Mouse (Mus musculus): ENCODE results near the gene Spic. TPM values are rescaled to one million over a fixed set of nuclear protein-coding genes. Genes with fewer than 3 reads are reported as not detected.
"Not testable (repeated sequence)": the region's sequence is repeated elsewhere in the genome, so short reads cannot be mapped to it uniquely, and the experiment has no call there.

The Spic gene
- polyA plus RNA-seq, 1 experiment from 2014 or later = 0.28 TPM

- Histone ChIP-seq H3K27ac (ENCODE audit: poor library complexity, severe bottlenecking) (no peak overlapping the region), H3K9ac (no peak overlapping the region), H3K9me3 (replicated peaks) (no peaks in the 10 kb centered on the region), H3K36me3 (no peaks in the 10 kb centered on the region), H3K4me1 (replicated peaks) (no peaks in the 10 kb centered on the region), H3K4me2 (no peak overlapping the region), H3K27me3 (replicated peaks) (0 out of 2 replicates have a peak, but pooled peaks cover 4% of the 10 kb centered on the region), H3K4me3 (no peak overlapping the region)
- 85% methylated on average over 6 of the region's 6 CpGs for WGBS
- no peak for ATAC-seq (ENCODE audit: insufficient number of reproducible peaks, low FRiP score)
Observed at GRCm38 (mm10) chr10:88715621-88716020, 30.8 kb upstream of the Spic start.

DNA sequence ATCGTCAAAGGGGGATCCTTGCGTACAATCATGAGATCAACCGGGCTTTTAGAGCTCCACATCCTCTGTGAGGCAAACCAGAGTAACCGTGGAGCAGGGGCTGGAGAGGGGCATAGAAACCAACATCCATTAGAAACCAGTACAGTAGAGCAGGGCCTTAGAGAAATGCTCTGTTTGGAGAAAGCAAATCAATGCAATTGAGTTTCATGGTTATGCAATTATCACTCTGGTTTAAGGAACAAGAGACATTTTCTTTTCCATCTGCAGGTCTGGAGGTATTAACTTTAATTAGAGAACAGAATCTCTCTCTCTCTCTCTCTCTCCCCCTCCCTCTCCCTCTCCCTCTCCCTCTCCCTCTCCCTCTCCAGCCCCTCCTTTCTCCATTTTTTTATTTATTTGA, 29.9 kb upstream of the Spic start:
- Histone ChIP-seq H3K9me3 (replicated peaks) (no peaks in the 10 kb centered on the region), H3K4me2 (no peak overlapping the region), H3K36me3 (no peaks in the 10 kb centered on the region), H3K9ac (no peak overlapping the region), H3K4me1 (replicated peaks) (no peaks in the 10 kb centered on the region), H3K4me3 (no peak overlapping the region), H3K27ac (ENCODE audit: poor library complexity, severe bottlenecking) (no peak overlapping the region), H3K27me3 (replicated peaks) (0 out of 2 replicates have a peak, but pooled peaks cover 4% of the 10 kb centered on the region)
- WGBS = 76% methylated on average over 4 of the region's 4 CpGs
- ATAC-seq (ENCODE audit: insufficient number of reproducible peaks, low FRiP score) = no peak

- H3K36me3 ChIP-seq = no peaks in the 10 kb centered on the region
- H3K9me3 ChIP-seq (replicated peaks) = no peaks in the 10 kb centered on the region
- H3K4me1 ChIP-seq (replicated peaks) = no peaks in the 10 kb centered on the region
- no peak overlapping the region for H3K27ac ChIP-seq (ENCODE audit: poor library complexity, severe bottlenecking)
- H3K4me3 ChIP-seq = no peak overlapping the region
- H3K4me2 ChIP-seq = no peak overlapping the region
- 0 out of 2 replicates have a peak, but pooled peaks cover under 1% of the 10 kb centered on the region for H3K27me3 ChIP-seq (replicated peaks)
- ATAC-seq (ENCODE audit: insufficient number of reproducible peaks, low FRiP score) = no peak
- 71% methylated on average over 6 of the region's 6 CpGs for WGBS
- H3K9ac ChIP-seq = no peak overlapping the region
Observed at GRCm38 (mm10) chr10:88712359-88712758, 27.5 kb upstream of the Spic start.

GRCm38 (mm10) chr10:88708671-88709523, 24.1 kb upstream of the Spic start:
- Histone ChIP-seq H3K4me3 (no peak overlapping the region), H3K36me3 (no peaks in the 10 kb centered on the region), H3K27ac (ENCODE audit: poor library complexity, severe bottlenecking) (no peak overlapping the region), H3K4me1 (replicated peaks) (no peaks in the 10 kb centered on the region), H3K4me2 (no peak overlapping the region), H3K9me3 (replicated peaks) (0 out of 2 replicates have a peak, but pooled peaks cover 5% of the 10 kb centered on the region), H3K9ac (no peak overlapping the region), H3K27me3 (replicated peaks) (no peaks in the 10 kb centered on the region)
- ATAC-seq (ENCODE audit: insufficient number of reproducible peaks, low FRiP score) = no peak
- WGBS = 56% methylated on average over 10 of the region's 10 CpGs

- H3K9me3 ChIP-seq (replicated peaks) = 0 out of 2 replicates have a peak, but pooled peaks cover 5% of the 10 kb centered on the region
- no peak for ATAC-seq (ENCODE audit: insufficient number of reproducible peaks, low FRiP score)
- 72% methylated on average over 6 of the region's 6 CpGs for WGBS
Observed at GRCm38 (mm10) chr10:88700938-88701337, 16.1 kb upstream of the Spic start.

DNA sequence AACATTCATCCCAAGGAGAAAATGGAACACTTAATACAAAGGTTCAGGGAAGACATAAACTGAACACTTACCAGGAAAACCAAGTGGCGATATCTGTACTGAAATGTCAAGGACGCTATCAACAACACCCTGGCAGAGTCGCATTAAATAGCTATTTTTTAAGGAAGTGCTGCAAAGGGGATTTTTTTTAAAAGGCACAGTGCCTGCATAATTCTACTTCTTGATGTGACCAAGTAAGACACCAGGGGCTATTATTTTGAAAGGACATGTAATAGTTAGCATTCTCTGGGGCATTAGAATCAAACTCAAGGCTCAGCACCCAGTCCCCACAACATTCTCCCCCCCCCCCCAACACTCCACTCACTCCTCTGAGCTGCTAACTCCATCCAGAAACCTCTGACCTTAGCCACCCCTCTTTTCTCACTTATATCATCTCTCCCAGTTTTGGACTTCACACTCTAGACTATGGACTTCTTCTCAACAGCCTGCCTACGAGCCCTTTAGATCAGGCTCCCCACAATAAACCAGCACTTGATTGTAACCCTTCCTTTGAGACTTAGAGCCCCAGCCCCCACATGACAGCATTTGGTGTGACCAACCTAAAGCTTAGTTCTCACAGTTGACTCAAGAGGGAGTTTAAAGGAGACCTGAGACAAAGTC, 1.8 kb downstream of the Spic start:
- 63% methylated on average over 4 of the region's 4 CpGs for WGBS
- ATAC-seq (ENCODE audit: insufficient number of reproducible peaks, low FRiP score) = no peak
- Histone ChIP-seq H3K4me3 (no peak overlapping the region), H3K9ac (no peak overlapping the region), H3K27me3 (replicated peaks) (no peaks in the 10 kb centered on the region), H3K36me3 (no peaks in the 10 kb centered on the region), H3K9me3 (replicated peaks) (no peaks in the 10 kb centered on the region), H3K4me1 (replicated peaks) (no peaks in the 10 kb centered on the region), H3K27ac (ENCODE audit: poor library complexity, severe bottlenecking) (no peak overlapping the region), H3K4me2 (no peak overlapping the region)

More at GRCm38 (mm10) chr10:88700938-88701337, 16.1 kb upstream of the Spic start:
- Histone ChIP-seq H3K4me1 (replicated peaks) (no peaks in the 10 kb centered on the region), H3K4me3 (no peak overlapping the region), H3K27me3 (replicated peaks) (no peaks in the 10 kb centered on the region), H3K9ac (no peak overlapping the region), H3K4me2 (no peak overlapping the region), H3K36me3 (no peaks in the 10 kb centered on the region), H3K27ac (ENCODE audit: poor library complexity, severe bottlenecking) (no peak overlapping the region)

DNA sequence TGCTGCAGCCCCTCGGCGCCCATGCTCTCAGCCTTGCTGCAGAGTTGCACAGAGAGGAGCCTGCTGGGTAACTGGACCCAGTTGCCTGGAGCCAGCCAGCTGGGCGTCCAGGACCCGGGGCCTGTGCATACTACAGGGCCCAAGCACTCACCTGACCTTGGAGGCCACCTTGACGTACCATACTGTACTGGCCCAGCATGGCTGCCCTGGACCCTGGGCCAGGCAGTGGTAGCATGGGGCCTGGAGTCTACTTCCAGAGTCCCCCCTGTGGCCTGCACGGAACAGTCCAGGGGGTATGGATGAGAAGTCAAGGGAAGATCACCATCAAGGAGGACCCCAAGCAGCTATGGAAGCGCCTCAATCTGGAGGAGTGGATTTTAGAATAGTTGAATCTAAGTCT, 12.0 kb downstream of the Spic start:
- Histone ChIP-seq H3K9ac (no peak overlapping the region), H3K36me3 (no peaks in the 10 kb centered on the region), H3K9me3 (replicated peaks) (peaks cover 2% of the 10 kb centered on the region; the same call in 1 of the 2 replicates), H3K4me2 (no peak overlapping the region), H3K27me3 (replicated peaks) (no peaks in the 10 kb centered on the region), H3K4me1 (replicated peaks) (no peaks in the 10 kb centered on the region), H3K27ac (ENCODE audit: poor library complexity, severe bottlenecking) (no peak overlapping the region), H3K4me3 (no peak overlapping the region)
- ATAC-seq (ENCODE audit: insufficient number of reproducible peaks, low FRiP score) = no peak
- 87% methylated on average over 7 of the region's 7 CpGs for WGBS

- Histone ChIP-seq H3K27me3 (replicated peaks) (no peaks in the 10 kb centered on the region), H3K9ac (no peak overlapping the region), H3K4me1 (replicated peaks) (no peaks in the 10 kb centered on the region), H3K36me3 (no peaks in the 10 kb centered on the region), H3K4me2 (no peak overlapping the region), H3K9me3 (replicated peaks) (peaks cover 2% of the 10 kb centered on the region; the same call in 1 of the 2 replicates), H3K4me3 (no peak overlapping the region), H3K27ac (ENCODE audit: poor library complexity, severe bottlenecking) (no peak overlapping the region)
- WGBS = 83% methylated on average over 6 of the region's 6 CpGs
- ATAC-seq (ENCODE audit: insufficient number of reproducible peaks, low FRiP score) = no peak
Observed at GRCm38 (mm10) chr10:88672123-88672522, 12.7 kb downstream of the Spic start.

DNA sequence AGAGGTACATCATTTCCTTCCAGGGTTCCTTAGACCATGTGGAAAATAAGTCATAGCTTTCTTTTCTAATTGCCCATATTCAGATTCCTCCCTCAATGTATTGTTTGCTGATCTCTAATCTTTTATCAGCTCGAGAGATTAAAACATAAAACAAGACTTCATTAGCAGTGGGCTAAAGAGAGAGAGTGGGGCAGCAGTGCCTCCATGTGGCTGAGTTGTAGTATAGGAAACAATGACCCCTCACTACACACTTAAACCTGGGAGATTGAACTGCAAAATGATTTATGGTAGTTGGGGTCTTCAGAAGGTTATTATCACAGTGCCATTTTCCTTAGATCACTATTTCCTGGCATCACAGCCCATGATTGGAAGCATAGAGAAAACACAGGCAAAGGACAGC, 15.1 kb downstream of the Spic start:
- Histone ChIP-seq H3K4me2 (no peak overlapping the region), H3K9ac (no peak overlapping the region), H3K4me3 (no peak overlapping the region), H3K36me3 (no peaks in the 10 kb centered on the region), H3K4me1 (replicated peaks) (no peaks in the 10 kb centered on the region), H3K27ac (ENCODE audit: poor library complexity, severe bottlenecking) (no peak overlapping the region), H3K27me3 (replicated peaks) (no peaks in the 10 kb centered on the region), H3K9me3 (replicated peaks) (peaks cover 2% of the 10 kb centered on the region; the same call in 1 of the 2 replicates)
- ATAC-seq (ENCODE audit: insufficient number of reproducible peaks, low FRiP score) = no peak
- WGBS = 31% methylated on average over 1 of the region's 1 CpGs

- H3K9ac ChIP-seq; ATAC-seq (ENCODE audit: insufficient number of reproducible peaks, low FRiP score); H3K4me3 ChIP-seq; H3K27me3 ChIP-seq (replicated peaks); H3K4me2 ChIP-seq; H3K4me1 ChIP-seq (replicated peaks); H3K27ac ChIP-seq (ENCODE audit: poor library complexity, severe bottlenecking); H3K36me3 ChIP-seq; H3K9me3 ChIP-seq (replicated peaks): not testable (repeated sequence)
Observed at GRCm38 (mm10) chr10:88663856-88664255, 21.0 kb downstream of the Spic start.

DNA sequence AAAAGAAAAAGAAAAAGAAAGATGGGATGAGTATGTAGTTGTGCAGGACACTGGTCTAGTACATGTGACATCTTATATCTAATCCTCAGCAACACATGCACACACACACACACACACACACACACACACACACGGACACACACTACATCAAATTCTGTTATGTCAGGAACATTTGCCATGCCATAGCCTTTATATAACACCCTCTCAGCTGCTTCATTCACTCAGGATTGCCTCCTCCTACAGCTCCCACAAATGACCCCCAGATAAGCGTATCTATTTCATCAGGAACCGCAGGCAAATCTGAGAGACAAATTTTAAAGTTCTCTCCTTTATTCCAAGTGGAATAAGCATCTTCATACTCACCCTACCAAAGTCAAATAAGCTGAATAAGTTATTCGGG, 25.9 kb downstream of the Spic start:
- Histone ChIP-seq H3K4me2 (no peak overlapping the region), H3K4me3 (no peak overlapping the region), H3K9me3 (replicated peaks) (no peaks in the 10 kb centered on the region), H3K27me3 (replicated peaks) (no peaks in the 10 kb centered on the region), H3K9ac (no peak overlapping the region), H3K4me1 (replicated peaks) (no peaks in the 10 kb centered on the region), H3K36me3 (no peaks in the 10 kb centered on the region), H3K27ac (ENCODE audit: poor library complexity, severe bottlenecking) (no peak overlapping the region)
- no peak for ATAC-seq (ENCODE audit: insufficient number of reproducible peaks, low FRiP score)
- WGBS = 79% methylated on average over 4 of the region's 4 CpGs

All from heart, embryonic 12.5 days (tissue).